Comparison of ENCODE assay signal across 11 mouse cellular contexts in the genomic region with DNA sequence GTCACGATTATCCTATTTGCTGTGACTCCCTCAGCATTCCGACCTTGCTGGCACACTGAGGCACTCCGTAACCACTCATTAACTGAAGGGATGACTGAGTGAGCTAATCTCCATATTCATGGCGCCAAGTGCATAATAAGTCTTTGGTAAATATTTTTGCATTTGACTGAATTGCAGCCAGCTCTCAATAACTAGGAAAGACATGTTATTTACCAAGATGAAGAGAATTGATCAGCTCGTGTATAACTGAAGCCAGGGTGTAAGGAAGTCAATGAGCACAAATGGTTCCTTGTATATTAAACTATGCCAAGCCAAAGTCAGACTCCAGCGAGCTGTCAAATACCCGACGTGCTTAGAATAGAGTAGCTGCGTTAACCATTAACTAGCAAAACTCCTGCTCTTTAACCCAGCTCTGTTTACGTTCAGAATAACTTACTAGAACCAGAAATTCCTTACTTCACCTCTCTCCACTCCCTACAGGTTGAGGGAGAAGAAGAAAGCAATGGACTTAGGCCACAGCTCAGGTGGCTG.
DNase-seq lines count a peak whose midpoint lies in the region; ATAC-seq and TF ChIP-seq lines count a peak whose summit lies in the region.
"Had no signal": no experiment of that assay in that cellular context is flagged by ENCODE, and none has a peak within 500 bp of the region (broad histone marks: within the 10 kb centered on the region; RNA-seq: fewer than 3 reads in every experiment).

No protein-coding gene starts in this region.

- H3K27ac ChIP-seq in lung, postnatal 0 days (ENCODE audit: low read length) = no peak overlapping the region
- peak overlapping the region; percentile 68 for H3K27ac ChIP-seq in intestine, postnatal 0 days (ENCODE audit: low read depth, low read length)
- peak overlapping the region; percentile 40; the same call in 1 of the 2 replicates for H3K27ac ChIP-seq in stomach, embryonic 15.5 days
- H3K27ac ChIP-seq in embryonic facial prominence, embryonic 10.5 days (replicated peaks) = no peak overlapping the region
- H3K27ac ChIP-seq: embryonic facial prominence, embryonic 13.5 days; hindbrain, embryonic 15.5 days had no signal

- no peaks in the 10 kb centered on the region for H3K9me3 ChIP-seq in lung, postnatal 0 days (ENCODE audit: low read length)
- no peaks in the 10 kb centered on the region for H3K9me3 ChIP-seq in intestine, postnatal 0 days (ENCODE audit: control insufficient read depth)
- H3K9me3 ChIP-seq in stomach, embryonic 15.5 days = no peaks in the 10 kb centered on the region
- no peaks in the 10 kb centered on the region for H3K9me3 ChIP-seq in embryonic facial prominence, embryonic 10.5 days
- H3K9me3 ChIP-seq: hindbrain, embryonic 15.5 days had no signal

- 47% methylated on average over 10 of the region's 10 CpGs for WGBS in lung, postnatal 0 days
- 37% methylated on average over 10 of the region's 10 CpGs for WGBS in intestine, postnatal 0 days
- 48% methylated on average over 10 of the region's 10 CpGs for WGBS in stomach, embryonic 15.5 days
- WGBS in embryonic facial prominence, embryonic 10.5 days = 75% methylated on average over 10 of the region's 10 CpGs

- TF ChIP-seq EP300 in lung, postnatal 0 days (IDR thresholded peaks at IDR 0.05) = no peak

- H3K9ac ChIP-seq in lung, postnatal 0 days (replicated peaks; ENCODE audit: low read depth) = no peak overlapping the region
- H3K9ac ChIP-seq in intestine, postnatal 0 days (ENCODE audit: low read depth, low read length) = no peak overlapping the region
- H3K9ac ChIP-seq in stomach, embryonic 15.5 days = no peak overlapping the region
- H3K9ac ChIP-seq: embryonic facial prominence, embryonic 13.5 days; heart, embryonic 12.5 days; hindbrain, embryonic 15.5 days had no signal

- peak; percentile 48 for DNase-seq in lung, postnatal 0 days (ENCODE audit: low spot score)
- DNase-seq in lung, postnatal 4 days = no peak
- DNase-seq in kidney, postnatal 10 days = peak; percentile 44
- DNase-seq in thymus, postnatal 10 days (ENCODE audit: low spot score in 2 of 2) = no peak
- no peak for DNase-seq in embryonic facial prominence, embryonic 10.5 days (ENCODE audit: low spot score)
- DNase-seq: cerebellum, adult 9-10 months had no signal

- ATAC-seq in lung, postnatal 0 days = peak; percentile 19; the same call in 1 of the 2 replicates
- peak; percentile 89 for ATAC-seq in intestine, postnatal 0 days
- peak; percentile 90 for ATAC-seq in stomach, embryonic 15.5 days (ENCODE audit: insufficient read depth, low FRiP score, low read depth)

- H3K4me3 ChIP-seq in lung, postnatal 0 days (ENCODE audit: low read depth, low read length) = no peak overlapping the region
- no peak overlapping the region for H3K4me3 ChIP-seq in intestine, postnatal 0 days (ENCODE audit: low read depth, low read length)
- no peak overlapping the region for H3K4me3 ChIP-seq in stomach, embryonic 15.5 days (replicated peaks)
- no peak overlapping the region for H3K4me3 ChIP-seq in embryonic facial prominence, embryonic 10.5 days
- H3K4me3 ChIP-seq: embryonic facial prominence, embryonic 13.5 days; heart, embryonic 12.5 days; hindbrain, embryonic 15.5 days had no signal

- TF ChIP-seq CTCF in lung, postnatal 0 days (IDR thresholded peaks at IDR 0.05) = no peak
- TF ChIP-seq CTCF in intestine, postnatal 0 days (IDR thresholded peaks at IDR 0.05; ENCODE audit: low read depth) = no peak

- H3K27me3 ChIP-seq in lung, postnatal 0 days (replicated peaks; ENCODE audit: insufficient read depth, low read length) = no peaks in the 10 kb centered on the region
- H3K27me3 ChIP-seq in intestine, postnatal 0 days (replicated peaks; ENCODE audit: control insufficient read depth, insufficient read depth, low read length) = no peaks in the 10 kb centered on the region
- no peaks in the 10 kb centered on the region for H3K27me3 ChIP-seq in stomach, embryonic 15.5 days (replicated peaks)
- H3K27me3 ChIP-seq in embryonic facial prominence, embryonic 10.5 days (replicated peaks; ENCODE audit: low read depth, poor library complexity, severe bottlenecking) = no peaks in the 10 kb centered on the region
- H3K27me3 ChIP-seq: embryonic facial prominence, embryonic 13.5 days; heart, embryonic 12.5 days; hindbrain, embryonic 15.5 days had no signal

- H3K4me1 ChIP-seq in lung, postnatal 0 days (ENCODE audit: insufficient read depth, low read depth, low read length) = no peaks in the 10 kb centered on the region
- H3K4me1 ChIP-seq in intestine, postnatal 0 days (replicated peaks; ENCODE audit: control insufficient read depth, insufficient read depth, low read length) = no peaks in the 10 kb centered on the region
- no peaks in the 10 kb centered on the region for H3K4me1 ChIP-seq in stomach, embryonic 15.5 days
- H3K4me1 ChIP-seq in embryonic facial prominence, embryonic 10.5 days = no peaks in the 10 kb centered on the region
- H3K4me1 ChIP-seq: embryonic facial prominence, embryonic 13.5 days; heart, embryonic 12.5 days had no signal

- no peak overlapping the region for H3K4me2 ChIP-seq in lung, postnatal 0 days (replicated peaks; ENCODE audit: low read depth, low read length)
- peak overlapping the region; percentile 6; the same call in 1 of the 2 replicates for H3K4me2 ChIP-seq in intestine, postnatal 0 days (replicated peaks; ENCODE audit: low read depth)
- no peak overlapping the region for H3K4me2 ChIP-seq in stomach, embryonic 15.5 days
- H3K4me2 ChIP-seq: embryonic facial prominence, embryonic 13.5 days; heart, embryonic 12.5 days; hindbrain, embryonic 15.5 days had no signal

- no peaks in the 10 kb centered on the region for H3K36me3 ChIP-seq in lung, postnatal 0 days (ENCODE audit: insufficient read depth, low read length)
- H3K36me3 ChIP-seq in intestine, postnatal 0 days (ENCODE audit: control insufficient read depth, insufficient read depth) = no peaks in the 10 kb centered on the region
- no peaks in the 10 kb centered on the region for H3K36me3 ChIP-seq in stomach, embryonic 15.5 days
- no peaks in the 10 kb centered on the region for H3K36me3 ChIP-seq in embryonic facial prominence, embryonic 10.5 days (replicated peaks)
- H3K36me3 ChIP-seq: embryonic facial prominence, embryonic 13.5 days; heart, embryonic 12.5 days had no signal

Comparison
In these comparisons a context has a peak if more than half of its experiments do, and no peak if none do; other contexts are left out.
1. DNase-seq: peak in lung, postnatal 0 days (single experiment) and kidney, postnatal 10 days (single experiment); none in lung, postnatal 4 days (0 of 2), thymus, postnatal 10 days (0 of 2) and embryonic facial prominence, embryonic 10.5 days (single experiment).
2. ATAC-seq: peak in every context shown above with its lines; median percentile 90 in stomach, embryonic 15.5 days; 89 in intestine, postnatal 0 days; 19 in lung, postnatal 0 days.
3. H3K27ac ChIP-seq: peak in intestine, postnatal 0 days (single experiment) and stomach, embryonic 15.5 days (single experiment); none in lung, postnatal 0 days (single experiment) and embryonic facial prominence, embryonic 10.5 days (single experiment).